Mouse (Mus musculus) embryo, embryonic 11 days (tissue): ENCODE data around the gene Mgat4e.

Experiments used
- DNase-seq: peaks from one replicate; pipeline ENCODE4 v3.0.0-alpha.2; 2015

Mgat4e gene

GRCm38 (mm10) chr1:134512183-134512582 lies 37.3 kb downstream of the Mgat4e start:
- DNase-seq, result no peak

- no peak for DNase-seq
Measured at GRCm38 (mm10) chr1:134510018-134510417, 39.5 kb downstream of the Mgat4e start.

- no peak for DNase-seq
Measured at GRCm38 (mm10) chr1:134506201-134506600, 43.3 kb downstream of the Mgat4e start.

- no peak for DNase-seq
Measured at GRCm38 (mm10) chr1:134500916-134501315, 48.6 kb downstream of the Mgat4e start.

- no peak for DNase-seq
Measured at GRCm38 (mm10) chr1:134495991-134496390, 53.5 kb downstream of the Mgat4e start.

- DNase-seq, result no peak
Measured at GRCm38 (mm10) chr1:134495216-134495539, 54.3 kb downstream of the Mgat4e start.

- DNase-seq, result peak; percentile 99
Measured at GRCm38 (mm10) chr1:134494428-134495215, 54.9 kb downstream of the Mgat4e start, which contains the start of gene Rabif. Gene Rabif (plus strand): TSS chr1:134494648.

GRCm38 (mm10) chr1:134493956-134494355 lies 55.5 kb downstream of the Mgat4e start:
- DNase-seq, result no peak

GRCm38 (mm10) chr1:134493496-134493895 lies 56.0 kb downstream of the Mgat4e start:
- DNase-seq, result no peak

GRCm38 (mm10) chr1:134492276-134492675 lies 57.2 kb downstream of the Mgat4e start:
- DNase-seq, result no peak
